Mouse (Mus musculus) embryonic facial prominence, embryonic 11.5 days (tissue): Measurements from ENCODE around the gene Mrps9. TPM values are rescaled to one million over a fixed set of nuclear protein-coding genes. Genes with fewer than 3 reads are reported as not detected.

ENCODE experiments used
- ATAC-seq: fragments of 200-750 bp; cut with Nextera tagmentation; replicated peaks from 2 replicates; pipeline ENCODE4 v1.8.0; 2017; ENCODE audit warnings: low read depth; ENCODE audit not compliant: insufficient number of reproducible peaks, low FRiP score, low TSS enrichment
- DNase-seq: peaks from one replicate; pipeline ENCODE4 v3.0.0-alpha.2; 2015; ENCODE audit warnings: low spot score
- H3K27ac ChIP-seq: fragments of 300-500 bp; sonication (generic); replicated peaks from 2 replicates; pipeline ENCODE4 v1.5.1; 2014; ENCODE audit warnings: mild to moderate bottlenecking, low read depth, low read length, control low read depth
- H3K27me3 ChIP-seq: fragments of 300-500 bp; sonication (generic); 2 replicates; pipeline ENCODE4 v1.6.1; 2014; ENCODE audit warnings: mild to moderate bottlenecking, low read length, moderate library complexity, mixed read lengths; ENCODE audit not compliant: control insufficient read depth, insufficient read depth
- H3K36me3 ChIP-seq: fragments of 300-500 bp; sonication (generic); replicated peaks from 2 replicates; pipeline ENCODE4 v1.6.1; 2014; ENCODE audit warnings: low read depth, mild to moderate bottlenecking, low read length, moderate library complexity, mixed read lengths; ENCODE audit not compliant: control insufficient read depth, insufficient read depth
- H3K4me1 ChIP-seq: fragments of 300-500 bp; sonication (generic); 2 replicates; pipeline ENCODE4 v1.6.1; 2014; ENCODE audit warnings: low read length, mixed read lengths; ENCODE audit not compliant: control insufficient read depth, insufficient read depth
- H3K4me2 ChIP-seq: fragments of 300-500 bp; sonication (generic); 2 replicates; pipeline ENCODE4 v1.6.1; 2014; ENCODE audit warnings: low read depth, mild to moderate bottlenecking, control low read depth, low read length, moderate library complexity
- H3K4me3 ChIP-seq: fragments of 300-500 bp; sonication (generic); 2 replicates; pipeline ENCODE4 v1.5.1; 2014; ENCODE audit warnings: low read depth, low read length, control low read depth
- H3K9ac ChIP-seq: fragments of 300-500 bp; sonication (generic); replicated peaks from 2 replicates; pipeline ENCODE4 v1.6.1; 2014; ENCODE audit warnings: mild to moderate bottlenecking, control low read depth, low read length
- H3K9me3 ChIP-seq: fragments of 300-500 bp; sonication (generic); replicated peaks from 2 replicates; pipeline ENCODE4 v1.6.1; 2016; ENCODE audit warnings: mild to moderate bottlenecking, low read length, inconsistent platforms, mixed read lengths; ENCODE audit not compliant: control insufficient read depth
- WGBS: fragments of 180-500 bp; shearing (Covaris S2); extraction: QIAGEN DNeasy Blood & Tissue Kit; methylation state at CpG from one replicate; pipeline ENCODE4 v1.1.7; 2014; 5-methylcytosine and 5-hydroxymethylcytosine counted together
- polyA plus RNA-seq: library from polyadenylated mRNA; unstranded; fragments of >200 nt; fragmentation: Nextera tagmentation; extraction: Ambion mirVana; gene quantifications from 2 replicates; pipeline ENCODE4 v1.2.1, GENCODE M21; 2014

Mrps9 gene
- polyA plus RNA-seq, 1 experiment from 2014 or later, result 60.0 TPM

DNA sequence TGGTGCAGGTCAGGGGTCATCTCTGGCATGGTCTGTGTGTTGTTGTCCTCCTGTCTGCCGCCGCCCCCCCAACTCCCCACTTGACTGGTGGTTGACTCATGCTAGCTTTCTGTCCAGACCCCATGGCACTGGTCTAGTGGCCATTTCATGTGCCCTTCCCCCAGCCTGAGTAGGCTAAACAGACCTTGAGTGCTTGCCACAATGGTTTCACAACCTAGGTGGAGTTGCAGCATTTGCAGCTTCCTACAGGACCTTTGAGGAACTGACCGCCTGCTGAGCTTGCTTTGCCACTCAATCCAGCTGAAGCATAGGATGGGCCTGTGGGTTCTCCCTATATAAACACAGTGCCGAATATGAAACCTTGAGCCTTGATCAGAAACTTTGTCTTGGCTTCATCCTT lies 15.0 kb downstream of the Mrps9 start:
- 91% methylated on average over 4 of the region's 4 CpGs for WGBS
- H3K36me3 ChIP-seq, result no peaks in the 10 kb centered on the region; the same call in 1 of the 2 replicates
- ATAC-seq, result no peak

DNA sequence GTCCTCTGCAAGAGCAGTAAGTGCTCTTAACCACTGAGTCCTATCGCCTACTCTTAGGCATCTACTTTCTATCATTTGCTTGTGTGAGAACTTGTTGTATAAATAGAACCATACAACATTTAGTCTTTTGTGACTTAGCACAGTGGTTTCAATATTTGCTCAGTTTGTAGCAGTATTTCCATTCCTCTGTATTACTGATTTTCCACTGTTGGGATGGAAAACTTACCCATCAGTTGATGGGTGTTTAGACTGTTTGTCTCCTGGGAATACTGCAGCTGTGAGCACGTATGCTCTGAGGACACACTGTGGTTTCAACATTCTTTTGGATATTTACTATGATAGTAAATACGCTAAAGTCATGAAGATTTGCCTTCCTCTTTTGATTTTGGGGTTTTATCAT lies 16.2 kb downstream of the Mrps9 start:
- Histone ChIP-seq H3K4me1 (no peaks in the 10 kb centered on the region), H3K27me3 (no peaks in the 10 kb centered on the region), H3K4me3 (no peak overlapping the region), H3K36me3 (no peaks in the 10 kb centered on the region; the same call in 1 of the 2 replicates), H3K9me3 (no peaks in the 10 kb centered on the region), H3K4me2 (no peak overlapping the region), H3K9ac (no peak overlapping the region), H3K27ac (no peak overlapping the region)
- DNase-seq (no peak), ATAC-seq (no peak)
- 94% methylated on average over 3 of the region's 3 CpGs for WGBS

More for the DNA sequence above, 15.0 kb downstream of the Mrps9 start:
- DNase-seq, result no peak
- H3K4me2 ChIP-seq, result no peak overlapping the region
- no peaks in the 10 kb centered on the region for H3K4me1 ChIP-seq
- no peak overlapping the region for H3K27ac ChIP-seq
- no peaks in the 10 kb centered on the region for H3K9me3 ChIP-seq
- no peaks in the 10 kb centered on the region for H3K27me3 ChIP-seq
- H3K9ac ChIP-seq, result no peak overlapping the region
- no peak overlapping the region for H3K4me3 ChIP-seq

DNA sequence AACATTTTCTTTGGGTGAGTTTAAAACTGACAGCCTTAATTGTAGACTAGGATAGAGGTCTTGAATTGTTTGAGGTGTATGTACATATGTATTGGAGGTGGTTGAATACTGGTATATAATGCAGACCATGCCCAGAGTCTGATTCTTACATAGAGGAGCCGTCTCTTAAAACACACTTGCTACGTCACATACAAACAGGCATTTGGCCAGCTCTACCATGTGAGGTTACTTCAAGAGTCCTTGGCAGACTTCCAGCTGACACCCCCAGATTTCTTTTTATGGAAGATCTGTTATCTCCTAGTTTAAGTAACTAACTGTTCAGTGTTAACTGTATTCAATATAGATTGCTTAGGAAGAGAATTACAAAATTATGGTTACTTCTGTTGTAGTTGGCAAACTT lies 23.1 kb downstream of the Mrps9 start:
- ATAC-seq (no peak), DNase-seq (no peak)
- Histone ChIP-seq H3K27me3 (no peaks in the 10 kb centered on the region), H3K27ac (no peak overlapping the region), H3K4me1 (no peaks in the 10 kb centered on the region), H3K4me2 (no peak overlapping the region), H3K4me3 (no peak overlapping the region), H3K36me3 (no peaks in the 10 kb centered on the region), H3K9me3 (no peaks in the 10 kb centered on the region), H3K9ac (no peak overlapping the region)
- 95% methylated on average over 2 of the region's 2 CpGs for WGBS

DNA sequence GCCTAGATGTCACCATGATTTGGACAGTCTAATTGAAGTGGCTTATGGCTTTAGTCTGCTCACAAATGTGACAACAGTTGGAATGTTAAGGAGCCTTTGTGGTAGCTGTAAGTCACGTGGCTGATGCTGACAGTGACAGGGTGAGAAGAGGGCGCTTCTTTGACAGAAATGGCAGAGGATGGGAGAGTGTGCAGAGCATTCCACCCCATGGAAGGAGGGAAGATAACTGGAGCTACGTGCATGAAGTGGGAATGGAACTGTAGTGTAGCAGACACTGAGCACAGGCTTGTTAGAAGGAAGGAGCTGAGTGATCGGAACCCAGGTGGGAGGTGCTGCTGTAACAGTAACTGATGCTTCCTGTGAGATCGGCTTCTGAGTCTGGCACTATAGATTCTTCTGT lies 24.2 kb downstream of the Mrps9 start:
- Histone ChIP-seq H3K27me3 (no peaks in the 10 kb centered on the region), H3K4me3 (no peak overlapping the region), H3K9me3 (no peaks in the 10 kb centered on the region), H3K4me1 (no peaks in the 10 kb centered on the region), H3K36me3 (no peaks in the 10 kb centered on the region), H3K9ac (no peak overlapping the region), H3K27ac (no peak overlapping the region), H3K4me2 (no peak overlapping the region)
- DNase-seq, result no peak
- 81% methylated on average over 5 of the region's 5 CpGs for WGBS
- ATAC-seq, result no peak

DNA sequence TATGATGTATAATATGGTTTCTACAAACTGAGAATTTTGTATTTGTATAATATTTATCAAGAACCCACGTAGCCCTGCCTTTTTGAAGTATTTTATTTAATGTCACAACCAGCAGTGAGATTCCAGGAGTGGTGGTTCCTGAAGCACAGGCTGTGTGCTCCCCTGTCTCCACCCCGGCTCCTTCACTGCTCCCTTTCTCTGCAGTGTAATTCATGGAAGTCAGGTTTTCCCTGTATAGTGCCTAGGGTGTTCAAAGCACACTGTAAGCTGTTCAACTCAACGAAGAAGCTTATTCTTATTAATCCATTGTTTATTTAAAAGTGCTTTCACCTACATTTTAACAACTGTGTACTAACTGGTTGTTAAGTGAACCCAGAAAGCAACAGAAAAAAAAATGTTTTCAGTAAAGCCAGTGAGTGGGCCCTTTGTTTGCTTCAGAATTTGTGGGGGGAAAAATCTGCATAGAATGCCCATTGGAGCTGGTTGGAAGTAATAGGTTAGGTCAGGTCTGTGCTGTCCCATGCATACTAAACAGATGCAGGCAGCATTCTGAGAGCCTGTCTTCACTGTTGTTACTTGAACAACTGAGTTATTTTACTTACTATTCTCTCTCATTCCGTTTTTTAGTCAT lies 25.5 kb downstream of the Mrps9 start:
- 85% methylated on average over 4 of the region's 4 CpGs for WGBS
- Histone ChIP-seq H3K9me3 (no peaks in the 10 kb centered on the region), H3K27ac (no peak overlapping the region), H3K27me3 (no peaks in the 10 kb centered on the region), H3K4me2 (no peak overlapping the region), H3K9ac (no peak overlapping the region), H3K36me3 (no peaks in the 10 kb centered on the region), H3K4me3 (no peak overlapping the region), H3K4me1 (no peaks in the 10 kb centered on the region)
- no peak for DNase-seq
- no peak for ATAC-seq

DNA sequence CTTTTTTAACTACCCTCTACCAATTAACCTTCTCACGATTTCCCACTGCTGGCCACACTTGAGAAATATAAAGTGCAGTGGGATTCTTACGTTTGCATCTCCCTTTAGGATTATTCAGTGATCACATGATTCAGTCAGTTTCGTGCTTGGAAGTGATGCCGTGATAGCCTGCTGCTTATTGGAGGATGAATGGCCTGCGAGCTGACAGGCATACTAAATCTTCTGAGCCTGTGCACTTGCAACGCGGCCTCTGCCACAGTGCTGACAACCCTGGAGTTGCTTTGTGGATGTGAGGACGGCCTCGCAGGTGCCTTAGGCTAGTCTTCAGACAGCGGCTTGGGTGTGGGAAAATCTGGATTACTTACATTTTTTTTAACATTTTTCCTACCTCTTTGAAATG lies 26.2 kb downstream of the Mrps9 start:
- H3K36me3 ChIP-seq, result no peaks in the 10 kb centered on the region
- no peak overlapping the region for H3K9ac ChIP-seq
- no peak overlapping the region for H3K4me2 ChIP-seq
- ATAC-seq (no peak), DNase-seq (no peak)
- H3K27me3 ChIP-seq, result no peaks in the 10 kb centered on the region
- 82% methylated on average over 10 of the region's 10 CpGs for WGBS
- H3K9me3 ChIP-seq, result no peaks in the 10 kb centered on the region
- H3K27ac ChIP-seq, result no peak overlapping the region
- H3K4me3 ChIP-seq, result no peak overlapping the region
- H3K4me1 ChIP-seq, result no peaks in the 10 kb centered on the region

DNA sequence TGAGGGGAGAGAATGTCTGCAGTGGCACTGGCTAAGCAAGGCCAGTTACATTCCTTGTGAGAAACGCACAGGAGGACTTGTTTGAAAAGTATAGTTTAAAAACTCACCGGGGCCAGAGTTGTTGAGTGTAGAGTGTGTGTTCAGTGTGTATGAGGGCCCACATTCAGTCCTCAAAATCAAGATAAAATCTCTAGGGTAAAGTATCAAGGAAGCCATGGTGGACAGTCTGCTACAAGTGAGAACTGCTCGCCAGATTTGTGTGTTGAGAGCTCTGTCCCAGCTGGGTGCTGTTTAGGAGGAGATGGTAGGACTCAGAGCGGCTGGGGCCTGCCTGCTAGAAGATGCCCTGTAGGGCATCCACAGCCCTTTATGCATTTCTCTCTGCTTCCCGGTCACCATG lies 27.8 kb downstream of the Mrps9 start:
- no peak overlapping the region for H3K9ac ChIP-seq
- no peak for DNase-seq
- no peaks in the 10 kb centered on the region for H3K9me3 ChIP-seq
- H3K27me3 ChIP-seq, result no peaks in the 10 kb centered on the region
- no peak overlapping the region for H3K4me3 ChIP-seq
- no peak overlapping the region for H3K27ac ChIP-seq
- H3K4me2 ChIP-seq, result no peak overlapping the region
- 89% methylated on average over 5 of the region's 5 CpGs for WGBS
- no peaks in the 10 kb centered on the region for H3K36me3 ChIP-seq
- H3K4me1 ChIP-seq, result no peaks in the 10 kb centered on the region
- no peak for ATAC-seq

DNA sequence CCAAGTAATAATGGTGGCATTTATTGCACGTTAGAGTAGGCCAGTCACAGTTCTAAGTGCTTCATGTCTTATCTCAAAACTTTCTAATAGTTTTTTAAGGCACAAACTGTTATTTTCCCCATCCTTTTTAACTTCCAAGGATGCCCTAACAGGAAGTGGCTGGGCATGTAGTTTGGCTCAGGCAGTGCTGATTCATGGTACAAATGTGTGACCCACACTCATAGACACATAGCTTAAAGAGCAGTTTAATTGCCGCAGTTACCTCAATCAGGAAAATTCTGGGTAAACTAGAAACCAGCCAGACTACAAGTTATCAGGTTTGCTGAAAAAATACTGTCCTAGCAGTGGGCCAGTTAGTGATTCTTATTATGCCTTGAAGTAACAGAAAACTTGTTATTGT lies 31.2 kb downstream of the Mrps9 start:
- H3K9ac ChIP-seq, result no peak overlapping the region
- no peak overlapping the region for H3K4me2 ChIP-seq
- WGBS, result 91% methylated on average over 2 of the region's 2 CpGs

More for the DNA sequence above, 31.2 kb downstream of the Mrps9 start:
- Histone ChIP-seq H3K4me3 (no peak overlapping the region), H3K36me3 (no peaks in the 10 kb centered on the region), H3K9me3 (no peaks in the 10 kb centered on the region), H3K27ac (no peak overlapping the region), H3K27me3 (no peaks in the 10 kb centered on the region), H3K4me1 (no peaks in the 10 kb centered on the region)
- no peak for DNase-seq
- ATAC-seq, result no peak
